Mouse (Mus musculus): ENCODE results near the gene Txndc16.

- TF ChIP-seq POLR2A (IDR thresholded peaks at IDR 0.05; ENCODE audit: insufficient read depth, low read length) (no peak), CTCF (IDR thresholded peaks at IDR 0.05; ENCODE audit: low read depth, low read length) (no peak), EP300 (IDR thresholded peaks at IDR 0.05; ENCODE audit: insufficient read depth, low read depth, low read length) (no peak)
Observed at GRCm38 (mm10) chr14:45175012-45175740, 45.0 kb downstream of the Txndc16 start.

Measured in ES-Bruce4 (cell line).